Mouse (Mus musculus) heart, embryonic 15.5 days (tissue): Measurements from ENCODE around the gene Hk1. TPM values are rescaled to one million over a fixed set of nuclear protein-coding genes. Genes with fewer than 3 reads are reported as not detected.
A peak's percentile ranks its signal among the peaks of the same experiment; 100 is the strongest.

Experiments
- ATAC-seq: fragments of 200-750 bp; cut with Nextera tagmentation; replicated peaks from 2 replicates; pipeline ENCODE4 v1.8.0; 2017; ENCODE audit warnings: low read depth, moderate TSS enrichment; ENCODE audit not compliant: insufficient number of reproducible peaks, insufficient read depth, low FRiP score
- H3K27ac ChIP-seq: fragments of 300-500 bp; sonication (generic); 2 replicates; pipeline ENCODE4 v1.5.1; 2015; ENCODE audit warnings: mild to moderate bottlenecking, inconsistent platforms
- H3K27me3 ChIP-seq: fragments of 300-500 bp; sonication (generic); 2 replicates; pipeline ENCODE4 v1.6.1; 2015; ENCODE audit warnings: inconsistent platforms
- H3K36me3 ChIP-seq: fragments of 300-500 bp; sonication (generic); 2 replicates; pipeline ENCODE4 v1.6.1; 2015; ENCODE audit warnings: mild to moderate bottlenecking, inconsistent platforms
- H3K4me1 ChIP-seq: fragments of 300-500 bp; sonication (generic); replicated peaks from 2 replicates; pipeline ENCODE4 v1.6.1; 2015; ENCODE audit warnings: inconsistent platforms
- H3K4me2 ChIP-seq: fragments of 300-500 bp; sonication (generic); 2 replicates; pipeline ENCODE4 v1.6.1; 2015; ENCODE audit warnings: inconsistent platforms, mild to moderate bottlenecking, moderate library complexity
- H3K4me3 ChIP-seq: fragments of 300-500 bp; sonication (generic); 2 replicates; pipeline ENCODE4 v1.5.1; 2015; ENCODE audit warnings: mild to moderate bottlenecking, inconsistent platforms
- H3K9ac ChIP-seq: fragments of 300-500 bp; sonication (generic); 2 replicates; pipeline ENCODE4 v1.6.1; 2015; ENCODE audit warnings: mild to moderate bottlenecking, inconsistent platforms
- H3K9me3 ChIP-seq: fragments of 300-500 bp; sonication (generic); replicated peaks from 2 replicates; pipeline ENCODE4 v1.6.1; 2016; ENCODE audit warnings: inconsistent platforms
- WGBS: fragments of 180-500 bp; shearing (Covaris S2); methylation state at CpG from one replicate; pipeline ENCODE4 v1.1.7; 2015; ENCODE audit warnings: mixed read lengths; 5-methylcytosine and 5-hydroxymethylcytosine counted together
- polyA plus RNA-seq: library from polyadenylated mRNA; unstranded; fragments of >200 nt; fragmentation: Nextera tagmentation; extraction: Ambion mirVana; gene quantifications from 2 replicates; pipeline ENCODE4 v1.2.1, GENCODE M21; 2015

Gene Hk1
- polyA plus RNA-seq, 1 experiment from 2014 or later = 190 TPM

- Histone ChIP-seq H3K9ac (peak overlapping the region; percentile 85), H3K4me3 (peak overlapping the region; percentile 87), H3K4me2 (peak overlapping the region; percentile 87), H3K9me3 (no peaks in the 10 kb centered on the region), H3K27ac (peak overlapping the region; percentile 96), H3K36me3 (no peaks in the 10 kb centered on the region), H3K4me1 (peaks cover 43% of the 10 kb centered on the region), H3K27me3 (no peaks in the 10 kb centered on the region)
- WGBS = 16% methylated on average over 3 of the region's 3 CpGs
- ATAC-seq = no peak
Measured at GRCm38 (mm10) chr10:62340991-62341390, 38.7 kb downstream of the Hk1 start.

- no peaks in the 10 kb centered on the region for H3K9me3 ChIP-seq
- WGBS = 0% methylated on average over 38 of the region's 38 CpGs
- peak overlapping the region; percentile 85 for H3K9ac ChIP-seq
- H3K36me3 ChIP-seq = no peaks in the 10 kb centered on the region
- H3K27ac ChIP-seq = peak overlapping the region; percentile 96
- H3K4me1 ChIP-seq = peaks cover 51% of the 10 kb centered on the region
- H3K4me3 ChIP-seq = peak overlapping the region; percentile 87
- no peaks in the 10 kb centered on the region for H3K27me3 ChIP-seq
- H3K4me2 ChIP-seq = peak overlapping the region; percentile 87
- peak; percentile 96 for ATAC-seq
Measured at GRCm38 (mm10) chr10:62340095-62340731, 39.5 kb downstream of the Hk1 start.

- H3K27ac ChIP-seq = peak overlapping the region; percentile 96
- WGBS = under 1% methylated on average over 45 of the region's 45 CpGs
- H3K4me3 ChIP-seq = peak overlapping the region; percentile 87
- ATAC-seq = peak; percentile 25
- peaks cover 59% of the 10 kb centered on the region for H3K4me1 ChIP-seq
- H3K4me2 ChIP-seq = peak overlapping the region; percentile 87
- H3K9me3 ChIP-seq = no peaks in the 10 kb centered on the region
- H3K36me3 ChIP-seq = no peaks in the 10 kb centered on the region
- H3K27me3 ChIP-seq = no peaks in the 10 kb centered on the region
- peak overlapping the region; percentile 85 for H3K9ac ChIP-seq
Measured at GRCm38 (mm10) chr10:62339211-62340094, 40.3 kb downstream of the Hk1 start.

GRCm38 (mm10) chr10:62338626-62339025, 41.1 kb downstream of the Hk1 start:
- peak; percentile 21 for ATAC-seq
- H3K4me1 ChIP-seq = peaks cover 65% of the 10 kb centered on the region

GRCm38 (mm10) chr10:62338176-62338575, 41.5 kb downstream of the Hk1 start:
- Histone ChIP-seq H3K4me1 (peaks cover 69% of the 10 kb centered on the region), H3K27me3 (no peaks in the 10 kb centered on the region), H3K9ac (peak overlapping the region; percentile 85), H3K36me3 (no peaks in the 10 kb centered on the region), H3K4me2 (peak overlapping the region; percentile 87), H3K4me3 (peak overlapping the region; percentile 87), H3K9me3 (no peaks in the 10 kb centered on the region), H3K27ac (peak overlapping the region; percentile 96)
- 28% methylated on average over 9 of the region's 9 CpGs for WGBS
- ATAC-seq = no peak

More at GRCm38 (mm10) chr10:62338626-62339025, 41.1 kb downstream of the Hk1 start:
- H3K4me3 ChIP-seq = peak overlapping the region; percentile 87
- H3K36me3 ChIP-seq = no peaks in the 10 kb centered on the region
- WGBS = 10% methylated on average over 5 of the region's 5 CpGs
- no peaks in the 10 kb centered on the region for H3K9me3 ChIP-seq
- no peaks in the 10 kb centered on the region for H3K27me3 ChIP-seq
- peak overlapping the region; percentile 85 for H3K9ac ChIP-seq
- peak overlapping the region; percentile 96 for H3K27ac ChIP-seq
- H3K4me2 ChIP-seq = peak overlapping the region; percentile 87

- peak overlapping the region; percentile 38; the same call in 1 of the 2 replicates for H3K9ac ChIP-seq
- 27% methylated on average over 12 of the region's 12 CpGs for WGBS
Measured at GRCm38 (mm10) chr10:62336601-62337578, 42.8 kb downstream of the Hk1 start.

GRCm38 (mm10) chr10:62335423-62335776, 44.3 kb downstream of the Hk1 start:
- Histone ChIP-seq H3K4me2 (peak overlapping the region; percentile 49), H3K36me3 (no peaks in the 10 kb centered on the region), H3K4me1 (peaks cover 83% of the 10 kb centered on the region), H3K9me3 (no peaks in the 10 kb centered on the region), H3K9ac (no peak overlapping the region), H3K27ac (peak overlapping the region; percentile 96), H3K4me3 (no peak overlapping the region), H3K27me3 (no peaks in the 10 kb centered on the region)
- WGBS = 10% methylated on average over 6 of the region's 6 CpGs
- no peak for ATAC-seq

More at GRCm38 (mm10) chr10:62336601-62337578, 42.8 kb downstream of the Hk1 start:
- Histone ChIP-seq H3K4me3 (0 out of 2 replicates have a peak overlapping the region, but pooled peaks have one; percentile 14), H3K4me1 (peaks cover 80% of the 10 kb centered on the region), H3K36me3 (no peaks in the 10 kb centered on the region), H3K9me3 (no peaks in the 10 kb centered on the region), H3K27me3 (no peaks in the 10 kb centered on the region), H3K4me2 (peak overlapping the region; percentile 49), H3K27ac (peak overlapping the region; percentile 96)
- ATAC-seq = no peak

- WGBS = 54% methylated on average over 20 of the region's 20 CpGs
- H3K36me3 ChIP-seq = no peaks in the 10 kb centered on the region
- no peak for ATAC-seq
- H3K4me2 ChIP-seq = peak overlapping the region; percentile 49
- no peak overlapping the region for H3K4me3 ChIP-seq
- H3K4me1 ChIP-seq = peaks cover 87% of the 10 kb centered on the region
- no peak overlapping the region for H3K9ac ChIP-seq
- H3K27me3 ChIP-seq = no peaks in the 10 kb centered on the region
- H3K9me3 ChIP-seq = no peaks in the 10 kb centered on the region
- peak overlapping the region; percentile 96 for H3K27ac ChIP-seq
Measured at GRCm38 (mm10) chr10:62334686-62335422, 44.9 kb downstream of the Hk1 start.

GRCm38 (mm10) chr10:62333269-62333668, 46.4 kb downstream of the Hk1 start:
- H3K4me3 ChIP-seq = peak overlapping the region; percentile 27
- no peaks in the 10 kb centered on the region for H3K36me3 ChIP-seq
- no peaks in the 10 kb centered on the region for H3K27me3 ChIP-seq
- H3K9ac ChIP-seq = peak overlapping the region; percentile 16
- H3K9me3 ChIP-seq = no peaks in the 10 kb centered on the region
- H3K4me1 ChIP-seq = peaks cover 91% of the 10 kb centered on the region
- peak overlapping the region; percentile 55 for H3K4me2 ChIP-seq
- ATAC-seq = no peak
- H3K27ac ChIP-seq = peak overlapping the region; percentile 94
- 46% methylated on average over 14 of the region's 14 CpGs for WGBS

GRCm38 (mm10) chr10:62332514-62332913, 47.2 kb downstream of the Hk1 start:
- no peaks in the 10 kb centered on the region for H3K9me3 ChIP-seq
- peak; percentile 81 for ATAC-seq
- H3K4me3 ChIP-seq = peak overlapping the region; percentile 27
- 11% methylated on average over 7 of the region's 7 CpGs for WGBS
- peaks cover 91% of the 10 kb centered on the region for H3K4me1 ChIP-seq
- H3K36me3 ChIP-seq = no peaks in the 10 kb centered on the region
- peak overlapping the region; percentile 55 for H3K4me2 ChIP-seq
- peak overlapping the region; percentile 16; the same call in 1 of the 2 replicates for H3K9ac ChIP-seq
- H3K27ac ChIP-seq = peak overlapping the region; percentile 94
- H3K27me3 ChIP-seq = no peaks in the 10 kb centered on the region
